Mouse (Mus musculus): ENCODE results near the gene Socs7.

Socs7 gene

GRCm38 (mm10) chr11:97438868-97439267 lies 76.5 kb downstream of the Socs7 start:
- no peak; the same call in 1 of the 2 replicates for TF ChIP-seq GATA4 (IDR thresholded peaks at IDR 0.05; ENCODE audit: insufficient replicate concordance, low read length)

DNA sequence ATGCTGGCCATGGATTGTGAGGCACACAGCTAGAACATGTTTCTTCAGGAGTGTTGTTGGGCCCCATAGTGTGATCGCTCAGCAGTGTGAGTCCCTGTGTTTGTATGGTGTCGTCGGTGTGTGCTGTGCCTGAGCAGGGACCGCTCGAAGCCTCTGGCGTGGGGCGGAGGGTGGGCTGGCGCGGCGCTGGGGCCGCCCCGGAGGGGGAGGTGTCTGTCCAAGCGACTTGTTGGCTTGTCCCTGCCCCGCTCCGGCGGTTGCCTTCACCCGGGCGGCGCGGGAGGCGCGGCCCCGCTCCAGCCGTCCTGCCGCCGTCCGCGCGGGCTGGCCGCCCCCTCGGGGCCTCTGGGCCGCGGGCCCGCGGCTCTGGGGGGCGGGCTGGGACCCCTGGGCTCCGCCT lies 77.6 kb downstream of the Socs7 start:
- TF ChIP-seq GATA4 (IDR thresholded peaks at IDR 0.05; ENCODE audit: insufficient replicate concordance, low read length), result 0 out of 2 replicates have a peak, but pooled peaks have one; percentile 12

DNA sequence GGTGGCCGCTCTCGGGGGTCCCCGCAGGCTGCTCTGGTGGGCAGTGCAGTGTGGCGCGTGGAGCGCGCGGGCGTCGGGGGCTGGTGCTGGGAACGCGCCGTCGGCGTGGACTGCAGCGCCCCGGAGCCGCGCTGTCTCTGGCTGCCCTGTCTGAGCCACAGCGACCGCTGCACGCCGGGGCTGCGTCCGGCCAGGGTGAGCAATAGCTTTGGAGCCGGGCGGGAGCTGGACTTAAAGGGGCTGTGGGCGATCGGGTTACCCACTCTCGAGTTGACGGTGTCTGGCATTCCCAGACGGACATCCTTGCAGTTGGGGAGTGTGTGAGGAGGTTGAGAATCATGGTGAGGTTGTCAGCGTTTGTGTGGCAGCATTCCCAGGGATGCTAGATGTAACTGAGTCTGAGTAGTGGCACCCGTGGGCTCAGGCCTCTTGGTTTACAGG lies 78.1 kb downstream of the Socs7 start:
- no peak for TF ChIP-seq GATA4 (IDR thresholded peaks at IDR 0.05; ENCODE audit: insufficient replicate concordance, low read length)

GRCm38 (mm10) chr11:97441036-97441657 lies 78.8 kb downstream of the Socs7 start:
- TF ChIP-seq GATA4 (IDR thresholded peaks at IDR 0.05; ENCODE audit: insufficient replicate concordance, low read length), result no peak

DNA sequence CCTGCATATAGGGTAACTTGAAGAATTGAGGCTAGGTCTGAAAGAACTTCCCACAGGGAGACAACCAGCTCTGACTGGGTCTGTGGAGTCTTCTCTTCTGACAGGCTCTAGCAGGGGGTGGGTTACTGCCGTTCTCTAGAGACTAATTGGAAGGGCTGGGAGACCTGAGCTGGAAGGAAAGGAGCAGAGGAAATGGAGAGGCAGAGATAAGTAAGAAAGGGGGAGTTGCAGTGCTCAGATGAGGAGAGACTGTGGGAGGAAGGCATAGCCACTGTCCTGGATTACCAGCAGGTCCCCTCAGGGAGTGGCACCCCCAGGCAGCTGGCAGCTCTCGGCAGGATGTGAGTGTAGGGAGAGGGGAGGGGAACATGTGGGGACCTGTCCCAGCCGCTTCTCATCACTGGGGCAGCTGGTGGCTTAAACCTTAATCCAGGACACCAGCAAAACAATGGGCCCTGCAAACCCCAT lies 79.3 kb downstream of the Socs7 start:
- TF ChIP-seq GATA4 (IDR thresholded peaks at IDR 0.05; ENCODE audit: insufficient replicate concordance, low read length), result no peak

- peak; percentile 59; the same call in 1 of the 2 replicates for TF ChIP-seq GATA4 (IDR thresholded peaks at IDR 0.05; ENCODE audit: insufficient replicate concordance, low read length)
These were observed 80.7 kb downstream of the Socs7 start for GRCm38 (mm10) chr11:97442891-97443675.

DNA sequence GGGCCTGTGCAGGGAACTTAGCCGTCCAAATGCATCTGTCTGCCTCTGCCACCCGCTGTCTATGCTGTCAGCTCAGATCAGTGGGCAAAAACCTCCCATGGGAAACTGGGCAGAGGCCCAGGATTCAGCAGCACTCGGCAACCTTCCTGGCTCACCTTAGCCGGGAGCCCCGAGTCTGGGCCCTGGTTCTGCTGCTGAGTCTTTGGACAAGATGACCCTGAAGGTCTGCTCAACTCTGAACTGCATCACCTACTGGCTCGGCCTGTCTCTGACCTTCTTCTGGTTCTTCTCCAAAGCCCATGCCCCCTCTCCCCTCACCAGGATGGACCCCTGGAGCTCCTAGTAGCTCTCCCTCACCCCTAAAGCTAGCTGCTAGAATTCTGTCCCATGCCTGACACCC lies 83.2 kb downstream of the Socs7 start:
- TF ChIP-seq GATA4 (IDR thresholded peaks at IDR 0.05; ENCODE audit: insufficient replicate concordance, low read length), result no peak

DNA sequence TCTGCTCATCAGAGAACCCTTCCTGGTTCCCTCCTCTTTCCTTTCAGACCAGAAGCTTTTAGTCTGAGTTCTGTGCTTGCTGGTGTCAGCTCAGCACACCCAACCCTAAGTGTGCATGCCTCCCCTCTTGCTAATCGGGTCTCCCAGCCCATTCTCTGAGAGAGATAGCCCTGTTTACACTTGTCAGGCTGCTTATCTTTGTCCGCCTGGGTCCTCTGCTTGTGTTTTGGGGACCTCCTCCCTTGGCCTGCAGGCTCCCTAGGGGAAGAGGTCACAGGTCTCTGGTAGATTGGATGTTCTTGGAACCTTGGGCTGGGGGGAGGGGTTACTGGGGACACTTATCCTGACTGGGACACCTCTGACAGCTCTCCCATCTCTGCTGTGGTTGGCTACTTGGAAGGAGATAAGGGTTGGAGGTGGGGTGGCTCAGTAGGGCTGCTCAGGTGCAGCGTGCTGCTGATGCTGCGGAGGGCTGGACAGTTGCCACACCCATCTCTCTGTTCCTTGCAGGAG lies 83.7 kb downstream of the Socs7 start:
- peak; percentile 25; the same call in 1 of the 2 replicates for TF ChIP-seq GATA4 (IDR thresholded peaks at IDR 0.05; ENCODE audit: insufficient replicate concordance, low read length)

DNA sequence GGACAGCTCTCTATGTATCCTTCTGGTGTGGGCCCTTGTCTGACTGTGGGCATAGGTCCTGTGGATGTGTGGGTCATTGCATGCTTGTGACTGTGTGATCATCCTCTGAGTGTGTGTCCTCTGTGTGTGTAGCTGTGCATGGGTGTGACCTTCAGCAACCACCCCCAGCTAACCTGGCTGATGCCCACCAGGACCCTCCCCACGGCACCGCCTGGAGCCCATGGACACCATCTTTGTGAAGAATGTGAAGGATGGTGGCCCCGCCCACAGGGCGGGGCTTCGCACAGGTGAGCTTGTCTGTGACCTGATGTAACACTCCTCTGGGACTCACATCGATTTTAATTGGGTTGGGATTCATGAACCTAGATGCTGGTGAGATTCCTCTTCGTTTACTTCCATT lies 85.6 kb downstream of the Socs7 start:
- TF ChIP-seq GATA4 (IDR thresholded peaks at IDR 0.05; ENCODE audit: insufficient replicate concordance, low read length), result no peak
